Mouse (Mus musculus): ENCODE data around the gene Dvl2. TPM values are rescaled to one million over a fixed set of nuclear protein-coding genes. Genes with fewer than 3 reads are reported as not detected.

Dvl2 gene
- total RNA-seq, 2 experiments from 2014 or later, result 3.7 to 4.1 TPM

DNA sequence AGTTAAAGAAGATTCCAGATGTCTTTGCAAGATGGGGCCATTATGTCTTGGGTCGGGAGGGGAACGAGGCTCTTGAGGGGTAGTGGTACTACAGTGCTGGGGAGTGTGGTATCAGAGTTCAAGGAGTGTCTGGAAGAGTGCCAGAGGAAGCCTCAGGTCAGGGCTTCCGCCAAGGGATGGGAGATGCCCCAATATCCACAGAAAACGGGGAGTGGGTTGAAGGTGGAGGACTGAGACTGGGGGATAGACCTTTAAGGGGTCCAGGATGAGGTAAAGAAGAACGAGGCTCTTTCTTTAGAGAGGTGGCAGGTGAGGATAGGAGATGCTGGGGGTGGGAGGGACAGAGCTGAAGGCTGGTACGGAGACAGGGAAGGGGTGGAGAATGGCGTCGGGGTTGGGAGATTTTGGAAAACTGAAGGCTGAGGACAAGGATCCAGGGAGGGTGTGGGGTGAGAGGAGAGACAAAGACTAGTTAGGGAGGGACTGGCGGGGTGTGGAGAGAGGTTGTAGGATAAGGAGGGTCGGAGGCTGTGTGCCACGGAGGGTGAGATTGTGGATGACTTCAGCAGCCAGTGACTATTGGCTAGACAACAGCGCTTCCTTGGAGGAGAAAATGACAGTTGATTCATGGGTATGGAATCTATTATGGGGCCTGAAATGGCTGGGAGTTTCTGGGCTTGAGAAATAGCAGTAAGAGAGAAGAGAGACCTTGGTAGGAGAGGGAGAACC, 28.2 kb downstream of the Dvl2 start:
- DNase-seq, result peak; percentile 43

DNA sequence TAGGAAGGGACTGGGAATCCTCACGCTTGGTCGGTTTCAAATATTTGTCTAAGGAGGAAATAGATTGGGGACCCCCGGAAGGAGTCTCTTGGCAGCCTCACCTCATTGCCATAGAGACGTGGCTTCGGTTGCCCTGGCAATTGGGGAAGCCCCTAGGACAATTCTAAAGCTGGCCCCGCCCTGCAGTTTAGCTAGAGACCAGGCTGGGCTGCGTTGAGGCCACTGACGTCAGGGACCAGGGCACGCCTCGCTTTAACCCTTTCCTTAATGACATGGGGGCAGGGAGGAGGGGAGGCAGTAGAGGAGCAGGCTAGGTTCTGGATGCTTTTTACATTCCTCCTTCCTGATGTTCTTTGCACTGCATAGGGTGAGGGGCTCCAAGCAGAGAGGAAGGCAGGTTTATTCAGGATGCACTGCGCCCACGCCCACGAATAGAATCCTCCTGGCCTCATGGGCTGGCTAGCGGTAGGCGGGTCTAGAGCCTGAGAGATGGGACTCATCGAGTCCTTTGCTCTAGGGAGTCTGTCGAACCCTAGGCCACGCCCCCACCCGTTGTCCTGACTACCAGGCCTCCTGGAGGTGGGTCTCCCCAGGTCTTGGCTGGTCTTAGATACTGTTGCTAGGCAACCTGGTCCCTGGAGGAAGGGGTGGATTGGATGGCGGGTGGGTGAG, 28.9 kb downstream of the Dvl2 start:
- peak; percentile 82 for DNase-seq

DNA sequence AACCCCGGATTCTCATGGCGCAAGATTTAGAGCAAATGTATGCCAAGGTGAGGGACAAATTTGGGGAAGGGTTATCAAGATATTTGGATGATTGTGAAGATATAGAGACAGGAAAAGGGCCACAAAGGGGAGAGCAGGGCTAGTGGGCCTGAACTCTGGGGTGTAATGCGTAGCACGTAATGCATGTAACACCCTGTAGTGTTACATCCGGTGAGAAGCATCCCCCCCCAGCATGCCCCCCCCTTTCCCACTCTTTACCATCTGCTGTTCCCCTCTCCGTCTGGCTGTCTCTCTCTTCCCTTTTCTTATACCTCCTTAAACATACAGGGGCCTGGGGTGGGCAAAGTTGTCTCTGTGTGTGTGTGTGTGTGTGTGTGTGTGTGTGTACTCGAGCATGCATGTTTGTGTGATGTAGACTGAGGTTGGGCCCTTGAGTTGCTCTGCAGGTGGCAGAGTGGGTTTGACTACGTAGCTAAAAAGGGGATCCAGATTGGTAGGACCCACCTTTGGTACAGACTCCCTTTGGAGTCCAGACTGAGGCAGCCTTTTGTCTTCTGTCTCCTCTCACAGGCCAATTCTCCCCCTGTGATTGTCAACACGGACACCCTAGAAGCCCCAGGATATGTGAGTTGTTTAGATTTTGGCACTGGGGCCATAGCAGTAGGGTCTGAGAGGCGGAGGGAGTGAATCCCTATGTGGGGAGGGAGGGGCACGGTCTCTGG, 29.6 kb downstream of the Dvl2 start:
- no peak for DNase-seq

DNA sequence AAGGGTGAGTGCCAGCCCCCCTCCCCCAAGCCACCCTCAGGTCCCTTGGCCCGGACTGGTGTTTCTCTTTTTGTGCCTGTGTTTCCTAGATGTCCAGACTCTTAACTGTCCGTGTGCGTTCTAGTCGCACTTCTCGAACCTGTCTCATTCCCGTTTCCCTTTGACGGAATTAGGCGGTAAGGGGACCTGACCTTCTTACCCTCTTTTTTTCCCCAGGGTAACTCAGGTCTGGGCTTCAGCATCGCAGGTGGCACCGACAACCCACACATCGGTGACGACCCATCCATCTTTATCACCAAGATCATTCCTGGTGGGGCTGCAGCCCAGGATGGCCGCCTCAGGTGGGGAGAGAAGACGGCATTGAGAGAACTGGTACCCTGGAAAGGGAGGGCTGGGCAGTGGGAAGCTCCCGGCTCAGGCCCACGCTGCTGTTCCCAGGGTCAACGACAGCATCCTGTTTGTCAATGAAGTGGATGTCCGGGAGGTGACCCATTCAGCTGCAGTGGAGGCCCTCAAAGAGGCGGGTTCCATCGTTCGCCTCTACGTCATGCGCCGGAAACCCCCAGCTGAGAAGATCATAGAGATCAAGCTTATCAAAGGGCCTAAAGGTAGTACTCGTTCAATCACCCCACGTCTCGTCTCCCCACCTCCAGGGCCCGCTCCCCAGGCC, 30.4 kb downstream of the Dvl2 start:
- DNase-seq, result no peak

DNA sequence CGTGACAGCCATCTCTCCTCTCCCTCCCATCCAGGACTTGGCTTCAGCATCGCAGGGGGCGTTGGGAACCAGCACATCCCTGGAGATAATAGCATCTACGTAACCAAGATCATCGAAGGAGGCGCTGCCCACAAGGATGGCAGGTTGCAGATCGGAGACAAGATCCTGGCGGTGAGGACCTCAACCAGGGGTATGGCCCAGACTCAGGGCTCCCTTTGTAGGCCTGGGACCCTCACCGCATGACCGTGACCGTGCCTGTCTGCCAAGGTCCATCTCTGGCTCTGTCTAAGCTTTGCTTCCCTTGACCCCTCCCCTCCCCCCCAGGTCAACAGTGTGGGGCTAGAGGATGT, 30.9 kb downstream of the Dvl2 start:
- no peak for DNase-seq

DNA sequence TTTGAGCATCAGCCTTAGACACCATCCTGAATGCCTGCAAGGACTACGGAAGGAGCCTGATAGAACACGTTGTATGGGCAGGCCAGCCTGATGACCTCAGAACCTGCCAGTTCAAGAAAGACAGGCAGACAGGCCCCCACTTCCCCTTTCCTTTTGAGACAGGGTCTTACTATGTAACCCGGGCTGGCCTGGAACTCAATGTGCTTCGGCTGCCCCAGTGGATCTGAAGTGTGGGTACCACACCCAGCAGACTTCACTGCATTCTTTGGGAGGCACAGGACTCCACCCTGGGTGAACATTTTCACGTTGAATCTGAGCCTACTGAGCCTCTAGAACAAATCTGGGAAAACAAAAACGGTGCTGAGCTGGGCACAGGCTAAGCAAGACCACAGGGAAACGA, 37.8 kb downstream of the Dvl2 start:
- DNase-seq, result peak; percentile 7

DNA sequence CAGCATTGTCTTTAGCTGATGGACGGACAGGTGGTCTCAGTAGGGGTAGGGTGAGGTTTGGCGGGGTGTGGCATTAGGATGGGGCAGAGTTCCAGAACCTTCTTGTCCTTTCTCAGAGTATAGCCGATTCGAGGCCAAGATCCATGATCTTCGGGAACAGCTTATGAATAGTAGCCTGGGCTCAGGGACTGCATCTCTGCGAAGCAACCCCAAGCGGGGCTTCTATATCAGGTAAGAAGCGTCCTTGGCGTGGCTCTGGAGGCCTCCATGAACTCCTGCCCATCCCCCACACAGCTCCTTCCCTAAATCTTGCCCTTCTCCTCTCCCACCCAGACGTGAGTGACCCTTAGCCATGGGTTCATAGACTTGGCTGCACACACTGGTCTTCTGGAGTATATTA, 39.2 kb downstream of the Dvl2 start:
- no peak for DNase-seq

DNA sequence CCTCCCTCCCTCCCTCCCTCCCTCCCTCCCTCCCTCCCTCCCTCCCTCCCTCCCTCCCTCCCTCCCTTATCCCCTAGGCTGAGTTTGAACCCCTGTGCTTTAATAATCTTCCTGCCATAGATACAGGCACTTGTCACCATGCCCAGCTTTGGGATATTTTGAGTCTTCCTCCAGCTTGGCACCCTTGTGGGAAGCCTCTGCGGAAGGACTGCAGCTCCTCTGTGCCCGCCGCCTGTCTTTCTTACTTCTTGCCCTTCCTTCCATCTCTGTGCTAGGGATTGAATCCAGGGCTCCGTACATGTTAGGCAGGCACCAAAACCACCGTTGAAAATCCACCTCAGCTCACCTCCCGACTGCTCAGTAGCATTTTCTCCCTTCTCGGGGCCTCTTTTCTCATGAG, 39.8 kb downstream of the Dvl2 start:
- no peak for DNase-seq

DNA sequence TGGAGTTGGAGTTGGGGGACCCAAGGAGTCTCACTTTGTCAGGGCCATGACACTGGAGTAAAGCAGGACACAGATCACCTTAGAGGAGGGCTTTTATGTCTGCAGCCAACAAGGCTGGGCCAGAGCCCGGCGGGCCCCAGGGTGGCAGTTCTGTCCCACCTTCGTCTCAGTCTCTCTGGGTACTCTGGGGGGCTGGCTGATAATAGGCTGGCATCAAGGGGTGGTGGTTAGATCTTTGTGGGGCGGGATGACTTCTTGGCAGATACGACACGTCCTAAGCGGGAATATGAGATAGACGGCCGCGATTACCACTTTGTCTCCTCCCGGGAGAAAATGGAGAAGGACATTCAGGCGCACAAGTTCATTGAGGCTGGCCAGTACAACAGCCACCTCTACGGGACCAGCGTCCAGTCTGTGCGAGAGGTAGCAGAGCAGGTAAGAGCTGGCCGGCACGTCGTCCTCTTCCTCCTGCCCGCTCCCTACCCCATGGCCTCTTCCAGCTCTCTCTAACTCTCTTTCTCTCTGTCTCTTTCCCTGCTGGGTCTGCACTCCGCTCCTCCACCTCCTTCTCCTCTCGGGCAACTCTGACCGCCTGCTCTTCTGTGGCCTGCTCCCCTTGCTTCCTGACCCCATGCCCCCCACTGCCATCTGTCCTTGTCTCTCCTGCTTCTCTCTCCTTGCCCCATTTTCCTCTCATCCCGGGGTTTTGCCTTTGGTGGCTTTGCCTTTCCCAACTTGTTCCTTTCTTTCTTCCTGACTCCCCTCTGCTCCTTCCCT, 42.1 kb downstream of the Dvl2 start:
- no peak for DNase-seq

DNA sequence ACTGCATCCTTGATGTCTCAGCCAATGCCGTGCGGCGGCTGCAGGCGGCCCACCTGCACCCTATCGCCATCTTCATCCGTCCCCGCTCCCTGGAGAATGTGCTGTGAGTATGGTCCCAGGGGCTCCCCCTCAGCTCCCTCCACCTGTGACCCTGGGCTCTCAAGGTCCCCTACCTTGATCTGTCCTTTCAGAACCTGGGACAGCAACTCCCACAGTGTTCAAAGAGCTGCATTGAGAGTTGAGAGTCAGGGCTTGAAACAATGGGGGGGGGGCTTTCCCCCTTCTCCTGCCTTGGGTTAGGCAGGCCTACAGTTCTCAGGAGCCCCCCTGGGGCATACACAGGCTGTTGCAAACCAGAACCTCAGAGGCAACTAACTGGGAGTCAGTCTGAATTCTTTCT, 43.3 kb downstream of the Dvl2 start:
- no peak for DNase-seq

DNA sequence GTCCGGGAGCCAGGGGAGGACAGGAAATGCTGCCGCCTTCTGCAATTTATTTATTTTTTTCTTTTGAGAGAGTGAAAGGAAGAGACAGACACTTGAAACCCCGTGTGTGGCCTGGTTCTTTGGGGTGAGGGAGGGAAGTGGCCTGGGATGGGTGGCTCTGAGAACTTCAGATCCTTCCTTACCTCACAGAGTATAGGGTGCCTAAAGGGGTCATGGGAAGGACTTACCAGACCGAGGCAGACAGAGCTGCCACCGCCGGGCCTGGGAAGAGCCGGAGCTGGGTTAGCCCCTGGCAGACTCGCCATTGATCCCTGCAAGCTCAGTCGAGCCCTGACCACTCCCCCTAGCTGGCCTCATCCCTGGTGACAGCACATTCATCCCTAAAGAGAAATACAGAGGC, 45.0 kb downstream of the Dvl2 start:
- DNase-seq, result no peak

DNA sequence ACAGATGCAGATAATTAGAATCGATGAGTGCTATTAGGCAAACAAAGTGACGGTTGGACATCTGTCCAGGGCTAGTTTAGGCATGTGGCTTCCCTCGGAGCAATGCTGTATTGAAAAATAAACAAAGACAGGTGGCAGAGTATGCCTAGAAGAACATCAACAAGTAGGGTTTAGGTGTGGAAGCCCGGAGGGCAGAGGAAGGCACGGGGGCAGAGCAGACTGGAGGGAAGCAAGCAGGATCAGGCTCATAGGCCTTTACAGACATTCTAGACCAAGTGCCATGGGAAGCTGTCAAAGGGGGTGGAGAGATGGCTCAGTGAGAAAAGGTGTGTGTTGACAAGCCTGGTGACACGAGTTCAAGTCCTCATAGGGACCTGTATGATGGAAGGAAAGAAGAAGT, 49.0 kb downstream of the Dvl2 start:
- DNase-seq, result no peak

DNA sequence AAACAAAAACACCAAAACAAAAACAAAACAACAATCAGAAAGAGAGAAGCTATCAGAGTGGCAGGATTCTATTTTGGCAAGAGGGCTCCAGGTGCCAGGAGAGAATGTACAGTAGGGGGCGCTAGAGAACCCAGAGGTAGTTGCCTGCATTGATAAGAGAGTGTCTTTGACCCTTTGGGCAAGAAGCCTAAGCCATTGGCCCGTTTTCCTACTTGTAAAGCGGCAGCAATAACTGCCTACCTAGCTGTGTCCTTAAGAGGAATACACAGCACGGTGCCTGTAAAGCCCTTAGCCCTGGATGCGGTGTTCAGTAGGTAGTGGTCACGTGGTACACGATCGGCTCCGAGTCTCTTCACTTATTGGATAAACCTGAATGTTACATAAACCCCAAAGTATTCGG, 49.4 kb downstream of the Dvl2 start:
- DNase-seq, result no peak

DNA sequence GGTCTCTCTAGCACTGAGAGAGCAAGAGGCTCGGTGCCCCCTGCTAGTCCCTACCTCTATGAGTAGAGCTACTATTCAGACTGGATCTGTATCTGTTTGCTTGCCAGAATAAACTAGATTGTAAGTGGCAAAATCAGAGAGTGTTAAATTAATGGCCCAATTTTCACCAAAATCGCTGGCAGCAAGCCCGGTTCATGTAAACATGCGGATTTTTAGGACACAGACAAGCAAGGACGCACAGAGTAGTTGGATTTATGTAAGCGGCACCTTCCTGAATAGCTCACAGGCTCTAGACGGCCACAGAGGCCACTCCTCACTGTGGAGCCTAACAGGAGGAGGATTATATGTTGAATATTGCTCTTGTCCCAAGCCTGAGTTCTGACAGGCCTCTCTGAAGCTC, 52.8 kb downstream of the Dvl2 start:
- no peak for DNase-seq

DNA sequence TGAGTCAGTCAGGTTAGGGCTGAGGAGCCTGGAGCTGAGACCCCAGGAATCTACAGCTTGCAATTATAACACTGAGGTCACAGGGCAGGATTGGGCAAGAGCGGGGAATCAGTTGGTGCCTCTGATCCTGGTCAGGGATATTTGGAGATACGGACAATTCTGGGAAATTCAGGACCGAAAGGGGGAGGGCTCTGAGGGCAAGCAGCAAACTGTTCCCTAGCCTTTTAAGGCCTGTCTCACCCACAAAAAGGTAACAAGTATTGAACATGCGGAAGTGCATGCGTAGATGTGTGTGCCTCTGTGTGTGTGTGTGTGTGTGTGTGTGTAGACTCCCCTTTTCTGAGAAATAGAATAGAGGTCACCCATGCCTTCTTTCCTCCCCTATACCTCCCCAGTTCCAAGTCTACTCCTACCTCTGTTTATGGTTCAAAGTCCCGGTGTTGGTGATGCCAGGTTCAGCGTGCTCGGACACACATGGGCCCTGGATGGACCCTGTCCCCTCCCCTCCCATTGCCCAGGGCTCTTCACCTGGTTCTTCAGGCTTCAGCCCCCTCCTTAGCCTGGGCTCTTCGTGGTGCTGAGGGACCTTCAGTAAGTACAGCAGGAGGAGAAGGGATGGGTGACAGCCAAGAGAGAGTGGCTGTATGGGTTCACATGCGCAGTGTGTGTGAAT, 53.6 kb downstream of the Dvl2 start, which contains the start of gene Asgr1:
Gene Asgr1, plus strand, starts transcription at position 188 of the 673 bp plus-strand sequence.
- DNase-seq, result no peak

DNA sequence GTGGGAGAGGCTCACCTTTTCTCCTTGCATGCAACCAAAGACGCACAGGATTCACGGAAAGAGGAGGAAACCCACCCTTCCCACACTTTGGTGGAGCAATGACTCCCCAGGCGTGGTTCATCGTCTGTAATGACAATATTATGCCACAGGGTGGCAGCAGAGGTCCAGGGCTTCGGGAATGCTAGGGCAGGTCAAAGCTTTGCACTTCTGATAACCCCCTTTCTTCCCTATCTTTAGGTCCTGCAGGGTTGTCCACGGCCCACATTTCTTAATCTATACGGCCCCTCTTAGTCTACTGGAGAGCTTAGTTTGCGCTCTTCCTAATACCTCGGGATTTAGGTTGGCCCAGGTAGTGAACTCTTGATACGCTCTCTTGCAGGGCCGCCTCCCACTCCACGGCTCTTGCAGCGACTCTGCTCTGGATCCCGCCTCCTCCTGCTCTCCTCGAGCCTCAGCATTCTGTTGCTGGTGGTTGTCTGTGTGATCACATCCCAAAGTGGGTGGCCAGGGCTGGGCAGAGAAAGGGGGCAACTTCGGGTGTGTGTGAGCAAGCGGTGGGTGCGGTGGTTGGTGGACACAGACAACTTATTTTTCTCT, 55.3 kb downstream of the Dvl2 start:
- peak; percentile 47 for DNase-seq

DNA sequence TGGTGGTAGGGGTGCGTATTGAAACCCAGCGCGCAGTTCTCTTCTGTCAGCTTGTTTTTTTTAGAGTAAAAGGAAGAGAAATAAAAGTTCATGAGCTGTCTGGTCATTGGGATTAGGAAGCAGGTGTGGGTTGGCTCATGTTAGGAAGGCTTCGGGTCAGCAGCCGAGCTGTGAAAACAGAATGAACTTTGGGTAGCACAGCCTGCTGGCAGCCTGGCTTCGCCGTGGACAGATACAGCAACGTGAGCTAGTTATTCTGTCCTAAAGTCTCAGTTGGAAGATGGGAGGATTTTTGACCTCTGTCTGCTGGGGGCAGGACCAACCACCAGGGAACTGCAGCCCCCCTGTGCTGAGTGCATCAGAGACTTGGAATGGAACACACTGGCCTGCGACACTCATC, 57.4 kb downstream of the Dvl2 start:
- DNase-seq, result no peak

DNA sequence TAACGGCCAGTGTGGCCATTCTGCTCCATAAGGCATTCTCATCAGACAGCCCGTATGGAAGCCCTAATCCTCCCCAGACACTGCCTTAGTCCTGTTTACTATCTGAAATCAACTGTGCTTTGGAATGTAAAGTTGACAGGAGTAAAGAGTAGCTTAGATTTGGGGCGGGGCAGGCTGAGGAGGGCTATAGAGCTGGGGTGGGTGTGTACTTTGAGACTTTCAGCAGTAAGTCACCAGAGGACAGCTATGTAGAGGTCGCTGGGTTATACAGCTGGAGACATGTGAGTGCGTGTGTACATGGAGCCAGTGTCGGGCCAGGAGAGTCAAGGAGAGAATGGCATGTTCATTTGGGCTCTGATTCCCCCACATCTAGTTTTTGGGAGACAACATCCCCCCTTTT, 59.5 kb downstream of the Dvl2 start:
- no peak for DNase-seq
